Mouse (Mus musculus) layer of hippocampus, adult 2 months (tissue): ENCODE measurements at regions not wholly inside any gene's neighbourhood (a gene's known extent, or its start where the extent isn't known, plus 50 kb on each side); places are given as distances from the start of the nearest gene placed in this dataset.

ENCODE experiments used
- DNase-seq, 2 experiments: peaks; one replicate each; pipeline ENCODE4 v3.0.0; 2022; ENCODE audit warnings: low spot score in 2 of 2
- H3K27ac ChIP-seq: fragments of 200-600 bp; 2 replicates; pipeline ENCODE4 v1.8.1; 2022
- H3K4me3 ChIP-seq: fragments of 200-600 bp; 2 replicates; pipeline ENCODE4 v1.8.1; 2022; ENCODE audit warnings: mild to moderate bottlenecking
- CTCF ChIP-seq: fragments of 200-600 bp; conservative IDR thresholded peaks from 2 replicates; pipeline ENCODE4 v1.8.1; 2022; ENCODE audit warnings: antibody characterized with exemption, mild to moderate bottlenecking, moderate library complexity

- no peak for TF ChIP-seq CTCF
- H3K27ac ChIP-seq = no peak overlapping the region
- no peak overlapping the region for H3K4me3 ChIP-seq
- no peak for DNase-seq
Observed at GRCm38 (mm10) chr12:16477572-16477971, 133.2 kb downstream of the Lpin1 start.

- no peak overlapping the region for H3K4me3 ChIP-seq
Observed at GRCm38 (mm10) chr12:16474361-16475080, 136.2 kb downstream of the Lpin1 start.

GRCm38 (mm10) chr12:16457419-16457818, 153.3 kb downstream of the Lpin1 start:
- Histone ChIP-seq H3K4me3 (no peak overlapping the region), H3K27ac (no peak overlapping the region)
- DNase-seq = no peak
- no peak for TF ChIP-seq CTCF

More at GRCm38 (mm10) chr12:16474361-16475080, 136.2 kb downstream of the Lpin1 start:
- no peak for TF ChIP-seq CTCF
- no peak for DNase-seq
- H3K27ac ChIP-seq = no peak overlapping the region

- Histone ChIP-seq H3K27ac (no peak overlapping the region), H3K4me3 (no peak overlapping the region)
- no peak for TF ChIP-seq CTCF
- DNase-seq = no peak
Observed at GRCm38 (mm10) chr12:16450771-16451435, 159.9 kb downstream of the Lpin1 start.

GRCm38 (mm10) chr12:16438717-16439116, 172.0 kb downstream of the Lpin1 start:
- TF ChIP-seq CTCF = no peak
- DNase-seq = no peak
- Histone ChIP-seq H3K27ac (no peak overlapping the region), H3K4me3 (no peak overlapping the region)

- H3K27ac ChIP-seq = no peak overlapping the region
- TF ChIP-seq CTCF = no peak
- no peak for DNase-seq
- no peak overlapping the region for H3K4me3 ChIP-seq
Observed at GRCm38 (mm10) chr12:16436961-16437360, 173.8 kb downstream of the Lpin1 start.

GRCm38 (mm10) chr12:16436255-16436654, 174.5 kb downstream of the Lpin1 start:
- H3K4me3 ChIP-seq = no peak overlapping the region
- no peak for DNase-seq
- TF ChIP-seq CTCF = no peak
- no peak overlapping the region for H3K27ac ChIP-seq

GRCm38 (mm10) chr12:16434739-16435138, 176.0 kb downstream of the Lpin1 start:
- Histone ChIP-seq H3K27ac (no peak overlapping the region), H3K4me3 (no peak overlapping the region)
- no peak for TF ChIP-seq CTCF

GRCm38 (mm10) chr12:16434225-16434624, 176.5 kb downstream of the Lpin1 start:
- H3K27ac ChIP-seq = no peak overlapping the region
- peak in 1 of 2 experiments; percentile 27 for DNase-seq
- TF ChIP-seq CTCF = no peak

More at GRCm38 (mm10) chr12:16434739-16435138, 176.0 kb downstream of the Lpin1 start:
- no peak for DNase-seq

GRCm38 (mm10) chr12:16425980-16426379, 184.8 kb downstream of the Lpin1 start:
- Histone ChIP-seq H3K27ac (no peak overlapping the region), H3K4me3 (no peak overlapping the region)
- no peak for TF ChIP-seq CTCF
- DNase-seq = no peak

More at GRCm38 (mm10) chr12:16434225-16434624, 176.5 kb downstream of the Lpin1 start:
- H3K4me3 ChIP-seq = no peak overlapping the region

- no peak for TF ChIP-seq CTCF
- H3K27ac ChIP-seq = no peak overlapping the region
- DNase-seq = no peak
- H3K4me3 ChIP-seq = no peak overlapping the region
Observed at GRCm38 (mm10) chr12:16424526-16424925, 186.2 kb downstream of the Lpin1 start.

GRCm38 (mm10) chr12:16395720-16396119, 215.0 kb downstream of the Lpin1 start:
- Histone ChIP-seq H3K4me3 (no peak overlapping the region), H3K27ac (no peak overlapping the region)
- no peak for TF ChIP-seq CTCF
- no peak for DNase-seq

- no peak for DNase-seq
- H3K4me3 ChIP-seq = no peak overlapping the region
- TF ChIP-seq CTCF = no peak
- H3K27ac ChIP-seq = no peak overlapping the region
Observed at GRCm38 (mm10) chr12:16392851-16393250, 217.9 kb downstream of the Lpin1 start.
